Mouse (Mus musculus): Measurements from ENCODE around the gene Slc27a1. TPM values are rescaled to one million over a fixed set of nuclear protein-coding genes. Genes with fewer than 3 reads are reported as not detected.

Slc27a1 gene
- total and polyA plus RNA-seq, 2 experiments from 2014 or later = 68.5 to 178 TPM

- H3K4me2 ChIP-seq (ENCODE audit: low read depth, low read length) = peak overlapping the region; percentile 67
- TF ChIP-seq CTCF (IDR thresholded peaks at IDR 0.05; ENCODE audit: low read depth) (no peak), EP300 (IDR thresholded peaks at IDR 0.05; ENCODE audit: low read depth) (no peak)
- H3K4me1 ChIP-seq (ENCODE audit: control insufficient read depth, insufficient read depth) = 0 out of 2 replicates have a peak, but pooled peaks cover 4% of the 10 kb centered on the region
- peaks cover 53% of the 10 kb centered on the region for H3K27me3 ChIP-seq (ENCODE audit: control insufficient read depth, insufficient read depth, low read length)
- no peaks in the 10 kb centered on the region for H3K36me3 ChIP-seq (replicated peaks; ENCODE audit: control insufficient read depth, insufficient read depth, low read length)
- no peaks in the 10 kb centered on the region for H3K9me3 ChIP-seq (replicated peaks; ENCODE audit: control insufficient read depth, low read length)
- DNase-seq (ENCODE audit: low spot score) = no peak
- peak overlapping the region; percentile 46 for H3K4me3 ChIP-seq (ENCODE audit: low read depth, low read length)
- no peak overlapping the region for H3K27ac ChIP-seq (ENCODE audit: low read depth)
- 5% methylated on average over 24 of the region's 24 CpGs for WGBS
- 0 out of 2 replicates have a peak overlapping the region, but pooled peaks have one; percentile 20 for H3K9ac ChIP-seq (replicated peaks; ENCODE audit: low read depth, low read length)
- no peak for ATAC-seq (ENCODE audit: insufficient read depth, low read depth)
These were observed 9.6 kb upstream of the Slc27a1 start for GRCm38 (mm10) chr8:71558958-71559690.

GRCm38 (mm10) chr8:71560071-71560470 lies 8.6 kb upstream of the Slc27a1 start:
- Histone ChIP-seq H3K4me2 (ENCODE audit: low read depth, low read length) (no peak overlapping the region), H3K4me3 (ENCODE audit: low read depth, low read length) (no peak overlapping the region), H3K27me3 (ENCODE audit: control insufficient read depth, insufficient read depth, low read length) (peaks cover 53% of the 10 kb centered on the region), H3K4me1 (ENCODE audit: control insufficient read depth, insufficient read depth) (0 out of 2 replicates have a peak, but pooled peaks cover 4% of the 10 kb centered on the region), H3K36me3 (replicated peaks; ENCODE audit: control insufficient read depth, insufficient read depth, low read length) (no peaks in the 10 kb centered on the region), H3K27ac (ENCODE audit: low read depth) (no peak overlapping the region), H3K9me3 (replicated peaks; ENCODE audit: control insufficient read depth, low read length) (no peaks in the 10 kb centered on the region), H3K9ac (replicated peaks; ENCODE audit: low read depth, low read length) (no peak overlapping the region)
- no peak for TF ChIP-seq CTCF (IDR thresholded peaks at IDR 0.05; ENCODE audit: low read depth)
- no peak for TF ChIP-seq EP300 (IDR thresholded peaks at IDR 0.05; ENCODE audit: low read depth)
- no peak for ATAC-seq (ENCODE audit: insufficient read depth, low read depth)
- DNase-seq (ENCODE audit: low spot score) = no peak
- WGBS = 58% methylated on average over 3 of the region's 3 CpGs

GRCm38 (mm10) chr8:71560765-71561164 lies 7.9 kb upstream of the Slc27a1 start:
- H3K9ac ChIP-seq (replicated peaks; ENCODE audit: low read depth, low read length) = no peak overlapping the region
- DNase-seq (ENCODE audit: low spot score) (no peak), ATAC-seq (ENCODE audit: insufficient read depth, low read depth) (no peak)
- no peaks in the 10 kb centered on the region for H3K9me3 ChIP-seq (replicated peaks; ENCODE audit: control insufficient read depth, low read length)
- 0 out of 2 replicates have a peak, but pooled peaks cover 4% of the 10 kb centered on the region for H3K4me1 ChIP-seq (ENCODE audit: control insufficient read depth, insufficient read depth)
- H3K4me2 ChIP-seq (ENCODE audit: low read depth, low read length) = no peak overlapping the region
- 78% methylated on average over 5 of the region's 5 CpGs for whole genome bisulfite sequencing
- H3K27me3 ChIP-seq (ENCODE audit: control insufficient read depth, insufficient read depth, low read length) = peaks cover 53% of the 10 kb centered on the region
- no peak overlapping the region for H3K27ac ChIP-seq (ENCODE audit: low read depth)
- H3K36me3 ChIP-seq (replicated peaks; ENCODE audit: control insufficient read depth, insufficient read depth, low read length) = no peaks in the 10 kb centered on the region
- TF ChIP-seq CTCF (IDR thresholded peaks at IDR 0.05; ENCODE audit: low read depth) = no peak
- no peak for TF ChIP-seq EP300 (IDR thresholded peaks at IDR 0.05; ENCODE audit: low read depth)
- no peak overlapping the region for H3K4me3 ChIP-seq (ENCODE audit: low read depth, low read length)

DNA sequence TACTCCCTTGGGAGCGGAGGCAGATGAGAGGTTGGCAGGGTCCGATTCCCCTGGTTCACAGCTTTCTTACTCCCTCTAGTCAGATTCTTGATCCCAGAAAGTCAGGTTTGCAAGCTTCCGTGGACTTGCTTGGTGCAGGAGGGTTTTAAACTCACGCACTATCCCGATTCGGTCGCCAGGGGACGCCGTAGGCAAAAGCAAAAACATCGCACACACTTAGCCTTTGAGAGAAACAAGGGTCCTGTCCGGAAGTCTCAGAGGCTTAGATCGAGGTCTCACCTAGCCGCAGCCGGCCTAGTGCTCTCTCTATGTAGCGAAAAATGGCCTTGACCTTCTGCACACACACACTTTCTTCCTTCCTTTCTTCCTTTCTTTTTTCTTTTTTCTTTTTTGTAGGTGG lies 7.3 kb upstream of the Slc27a1 start:
- H3K9ac ChIP-seq (replicated peaks; ENCODE audit: low read depth, low read length) = no peak overlapping the region
- no peaks in the 10 kb centered on the region for H3K36me3 ChIP-seq (replicated peaks; ENCODE audit: control insufficient read depth, insufficient read depth, low read length)
- WGBS = 6% methylated on average over 15 of the region's 15 CpGs
- H3K27ac ChIP-seq (ENCODE audit: low read depth) = no peak overlapping the region
- ATAC-seq (ENCODE audit: insufficient read depth, low read depth) = peak; percentile 42; the same call in 1 of the 2 replicates
- peaks cover 53% of the 10 kb centered on the region for H3K27me3 ChIP-seq (ENCODE audit: control insufficient read depth, insufficient read depth, low read length)
- no peak overlapping the region for H3K4me2 ChIP-seq (ENCODE audit: low read depth, low read length)
- H3K4me3 ChIP-seq (ENCODE audit: low read depth, low read length) = no peak overlapping the region
- peak; percentile 71 for DNase-seq (ENCODE audit: low spot score)
- TF ChIP-seq EP300 (IDR thresholded peaks at IDR 0.05; ENCODE audit: low read depth) (no peak), CTCF (IDR thresholded peaks at IDR 0.05; ENCODE audit: low read depth) (peak; percentile 96)
- 0 out of 2 replicates have a peak, but pooled peaks cover 4% of the 10 kb centered on the region for H3K4me1 ChIP-seq (ENCODE audit: control insufficient read depth, insufficient read depth)
- H3K9me3 ChIP-seq (replicated peaks; ENCODE audit: control insufficient read depth, low read length) = no peaks in the 10 kb centered on the region

GRCm38 (mm10) chr8:71562751-71563150 lies 5.9 kb upstream of the Slc27a1 start:
- 0 out of 2 replicates have a peak, but pooled peaks cover 8% of the 10 kb centered on the region for H3K4me1 ChIP-seq (ENCODE audit: control insufficient read depth, insufficient read depth)
- 0 out of 2 replicates have a peak overlapping the region, but pooled peaks have one; percentile 12 for H3K4me3 ChIP-seq (ENCODE audit: low read depth, low read length)
- ATAC-seq (ENCODE audit: insufficient read depth, low read depth) = peak; percentile 77
- no peak for TF ChIP-seq EP300 (IDR thresholded peaks at IDR 0.05; ENCODE audit: low read depth)
- peak; percentile 77 for TF ChIP-seq CTCF (IDR thresholded peaks at IDR 0.05; ENCODE audit: low read depth)
- H3K9ac ChIP-seq (replicated peaks; ENCODE audit: low read depth, low read length) = no peak overlapping the region
- H3K9me3 ChIP-seq (replicated peaks; ENCODE audit: control insufficient read depth, low read length) = no peaks in the 10 kb centered on the region
- peak overlapping the region; percentile 43 for H3K4me2 ChIP-seq (ENCODE audit: low read depth, low read length)
- under 1% methylated on average over 33 of the region's 33 CpGs for WGBS
- peaks cover 48% of the 10 kb centered on the region for H3K27me3 ChIP-seq (ENCODE audit: control insufficient read depth, insufficient read depth, low read length)
- DNase-seq (ENCODE audit: low spot score) = peak; percentile 57
- no peak overlapping the region for H3K27ac ChIP-seq (ENCODE audit: low read depth)
- H3K36me3 ChIP-seq (replicated peaks; ENCODE audit: control insufficient read depth, insufficient read depth, low read length) = no peaks in the 10 kb centered on the region

Measured in heart, postnatal 0 days (tissue).